Mouse (Mus musculus): ENCODE results near the gene Nol4l.

DNA sequence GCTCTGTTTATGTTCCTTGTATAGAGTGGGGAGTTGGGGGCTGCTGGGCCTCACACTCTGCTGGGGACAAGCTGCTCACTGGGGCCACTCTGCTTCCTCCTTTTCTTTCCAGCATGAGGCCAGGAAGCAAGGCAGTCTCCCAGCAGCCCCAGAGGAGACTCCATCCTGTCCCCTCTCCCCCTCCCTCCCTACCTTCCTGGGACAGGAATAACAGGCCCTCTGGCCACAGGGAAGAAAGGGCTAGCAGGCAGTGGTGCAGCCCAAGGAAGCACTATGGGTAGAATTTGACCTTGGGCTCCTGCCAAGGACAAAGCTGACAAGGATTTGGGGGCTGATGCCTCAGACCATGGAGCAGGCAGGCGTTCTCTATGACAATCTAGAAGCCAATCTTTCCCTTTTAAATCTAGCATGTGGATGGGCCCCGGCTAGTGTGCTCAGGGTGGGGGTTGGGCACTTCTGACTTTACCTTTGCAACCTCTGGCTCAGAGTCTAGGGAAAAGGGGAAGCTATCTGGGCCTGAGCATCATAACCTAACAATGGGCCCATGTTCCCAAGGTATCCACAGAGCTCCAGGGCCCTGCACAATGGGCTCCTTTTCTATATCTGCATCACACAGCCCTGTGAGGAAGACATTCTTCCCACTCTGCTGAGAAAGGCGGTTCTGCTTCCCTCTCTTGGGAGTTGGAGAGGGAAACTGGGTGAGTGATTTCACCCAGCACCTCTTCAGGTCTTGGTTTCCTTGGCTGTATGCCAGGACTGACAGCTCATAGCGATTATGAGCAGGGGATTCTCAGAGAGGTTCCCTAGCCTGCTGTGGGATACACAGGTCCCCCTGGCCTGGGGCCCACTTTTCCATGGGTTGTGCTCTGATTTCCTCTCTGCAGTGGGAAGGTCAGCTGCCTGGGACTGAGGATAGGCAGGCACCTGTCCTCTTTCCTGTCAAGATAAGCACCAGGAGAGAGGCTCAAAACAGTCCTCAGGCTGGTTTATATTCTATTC lies 54.4 kb downstream of the Nol4l start:
- TF ChIP-seq CTCF (IDR thresholded peaks at IDR 0.05; ENCODE audit: low read depth, low read length) (no peak), POLR2A (IDR thresholded peaks at IDR 0.05; ENCODE audit: borderline replicate concordance, low read depth, low read length) (no peak)
